Mouse (Mus musculus) left cerebral cortex, adult 2 months (tissue): ENCODE results near the gene Limk2. TPM values are rescaled to one million over a fixed set of nuclear protein-coding genes. Genes with fewer than 3 reads are reported as not detected.

Experiments
- DNase-seq, 2 experiments: peaks; one replicate each; pipeline ENCODE4 v3.0.0; 2021 to 2022; ENCODE audit warnings: low spot score in 2 of 2, mixed read lengths in 1 of 2; ENCODE audit errors: extremely low spot score in 1 of 2
- H3K27ac ChIP-seq: fragments of 200-600 bp; 2 replicates; pipeline ENCODE4 v1.8.1; 2022
- H3K4me3 ChIP-seq: fragments of 200-600 bp; 2 replicates; pipeline ENCODE4 v1.8.1; 2022
- CTCF ChIP-seq: fragments of 200-600 bp; IDR thresholded peaks from 2 replicates; pipeline ENCODE4 v1.8.1; 2022; ENCODE audit warnings: antibody characterized with exemption, mild to moderate bottlenecking, moderate library complexity
- intact Hi-C: fragments of 180-260 bp; cut with DNase I; formaldehyde crosslinking; loops from one replicate; pipeline ENCODE4 v1.15.1; 2025
- total RNA-seq, 2 experiments: library from RNA; stranded (reverse); gene quantifications; 2 replicates each; pipeline ENCODE4 v1.2.3; 2021

Gene Limk2
- total RNA-seq, 2 experiments from 2014 or later = 97.5 to 109 TPM

- no peak for TF ChIP-seq CTCF
- intact Hi-C loops = loop anchor here (1.0 to 5.0 kb wide), 2 partner anchors 21 to 61 kb away; no protein-coding TSS in a partner anchor
- peak overlapping the region; percentile 85 for H3K27ac ChIP-seq
- DNase-seq = no peak
- peak overlapping the region; percentile 85 for H3K4me3 ChIP-seq
Observed at GRCm38 (mm10) chr11:3408131-3408996, 625 bp downstream of the Limk2 start.

- no peak for TF ChIP-seq CTCF
- no peak overlapping the region; the same call in 1 of the 2 replicates for H3K27ac ChIP-seq
- H3K4me3 ChIP-seq = no peak overlapping the region
- intact Hi-C loops = loop anchor here (5.0 kb wide), 1 partner anchor 57 kb away; no protein-coding TSS in a partner anchor
- no peak for DNase-seq
Observed at GRCm38 (mm10) chr11:3404287-3405047, 4.5 kb downstream of the Limk2 start.

- DNase-seq = no peak
- no peak overlapping the region for H3K4me3 ChIP-seq
- no peak for TF ChIP-seq CTCF
- intact Hi-C loops = no loop called here
- H3K27ac ChIP-seq = no peak overlapping the region
Observed at GRCm38 (mm10) chr11:3403024-3403423, 6.0 kb downstream of the Limk2 start.

- DNase-seq = no peak
- TF ChIP-seq CTCF = no peak
- H3K27ac ChIP-seq = no peak overlapping the region
- intact Hi-C loops = no loop called here
- no peak overlapping the region for H3K4me3 ChIP-seq
Observed at GRCm38 (mm10) chr11:3398318-3398717, 10.7 kb downstream of the Limk2 start.

GRCm38 (mm10) chr11:3396562-3396961, 12.4 kb downstream of the Limk2 start:
- TF ChIP-seq CTCF = no peak
- Histone ChIP-seq H3K27ac (peak overlapping the region; percentile 74), H3K4me3 (no peak overlapping the region)
- intact Hi-C loops = no loop called here
- DNase-seq = peak in 1 of 2 experiments; percentile 34

- peak overlapping the region; percentile 74 for H3K27ac ChIP-seq
- intact Hi-C loops = no loop called here
- TF ChIP-seq CTCF = no peak
- no peak overlapping the region for H3K4me3 ChIP-seq
- no peak for DNase-seq
Observed at GRCm38 (mm10) chr11:3396091-3396490, 12.9 kb downstream of the Limk2 start.

GRCm38 (mm10) chr11:3394520-3394919, 14.5 kb downstream of the Limk2 start:
- intact Hi-C loops = no loop called here
- H3K4me3 ChIP-seq = no peak overlapping the region
- 0 out of 2 replicates have a peak overlapping the region, but pooled peaks have one; percentile 15 for H3K27ac ChIP-seq
- no peak for TF ChIP-seq CTCF
- DNase-seq = no peak

- H3K27ac ChIP-seq = no peak overlapping the region
- intact Hi-C loops = no loop called here
- DNase-seq = no peak
- no peak overlapping the region for H3K4me3 ChIP-seq
- no peak for TF ChIP-seq CTCF
Observed at GRCm38 (mm10) chr11:3392526-3392925, 16.5 kb downstream of the Limk2 start.

GRCm38 (mm10) chr11:3390789-3391188, 18.2 kb downstream of the Limk2 start:
- Histone ChIP-seq H3K4me3 (no peak overlapping the region), H3K27ac (no peak overlapping the region)
- intact Hi-C loops = no loop called here
- TF ChIP-seq CTCF = no peak
- no peak for DNase-seq

- Histone ChIP-seq H3K27ac (no peak overlapping the region), H3K4me3 (no peak overlapping the region)
- no peak for TF ChIP-seq CTCF
- DNase-seq = no peak
- intact Hi-C loops = no loop called here
Observed at GRCm38 (mm10) chr11:3389996-3390395, 19.0 kb downstream of the Limk2 start.

GRCm38 (mm10) chr11:3387482-3388196, 21.4 kb downstream of the Limk2 start:
- H3K4me3 ChIP-seq = no peak overlapping the region
- no peak for TF ChIP-seq CTCF
- no peak for DNase-seq
- intact Hi-C loops = loop anchor here (1.0 to 2.0 kb wide), 3 partner anchors 21 to 127 kb away; partner anchors contain the start of genes Rnf185 and Selenom
- H3K27ac ChIP-seq = peak overlapping the region; percentile 7
